9 mouse cellular contexts compared by ENCODE assay signal in the genomic region with DNA sequence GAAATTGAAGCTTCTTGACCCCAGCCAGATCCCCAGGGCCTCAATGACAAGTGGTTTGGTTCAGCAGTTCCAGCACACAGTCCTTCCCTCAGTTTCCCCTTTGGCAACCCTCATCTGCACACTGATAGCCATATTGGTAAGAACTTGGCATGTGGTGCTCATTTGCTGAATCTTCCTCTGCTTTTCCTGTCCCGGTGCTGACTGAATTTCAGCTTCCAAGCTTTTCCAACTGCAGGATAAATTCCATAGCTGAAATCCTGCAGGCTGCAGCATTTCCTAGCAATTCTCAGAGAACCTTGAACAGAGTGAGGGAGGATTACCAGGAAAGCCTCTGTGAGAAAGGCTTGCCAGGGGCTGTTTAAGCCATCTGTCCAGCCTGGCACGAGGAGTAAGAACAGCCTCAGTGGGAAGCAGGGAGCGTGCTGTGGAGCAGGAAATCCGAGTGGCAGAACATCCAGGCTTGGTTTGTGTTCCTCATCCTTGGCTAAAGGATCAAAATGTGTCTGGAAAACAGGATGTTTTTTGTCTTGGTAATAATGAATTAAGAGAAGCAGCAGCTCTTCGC. TPM values are rescaled to one million over a fixed set of nuclear protein-coding genes. Genes with fewer than 3 reads are reported as not detected.
DNase-seq lines count a peak whose midpoint lies in the region; ATAC-seq lines count a peak whose summit lies in the region.
"Had no signal": no experiment of that assay in that cellular context is flagged by ENCODE, and none has a peak within 500 bp of the region (broad histone marks: within the 10 kb centered on the region; RNA-seq: fewer than 3 reads in every experiment).

No protein-coding gene starts in this region.

- H3K9me3 ChIP-seq in hindbrain, embryonic 13.5 days = no peaks in the 10 kb centered on the region
- H3K9me3 ChIP-seq in hindbrain, embryonic 11.5 days (ENCODE audit: control insufficient read depth, low read length) = no peaks in the 10 kb centered on the region

- H3K4me3 ChIP-seq in hindbrain, embryonic 13.5 days = no peak overlapping the region
- H3K4me3 ChIP-seq in hindbrain, embryonic 11.5 days (ENCODE audit: low read depth, low read length) = no peak overlapping the region

- H3K4me2 ChIP-seq in hindbrain, embryonic 13.5 days = no peak overlapping the region
- no peak overlapping the region for H3K4me2 ChIP-seq in hindbrain, embryonic 11.5 days (replicated peaks; ENCODE audit: low read depth, low read length)

- no peaks in the 10 kb centered on the region for H3K27me3 ChIP-seq in hindbrain, embryonic 13.5 days
- H3K27me3 ChIP-seq in hindbrain, embryonic 11.5 days (ENCODE audit: control insufficient read depth, insufficient read depth, low read length) = no peaks in the 10 kb centered on the region

- no peak overlapping the region for H3K9ac ChIP-seq in hindbrain, embryonic 13.5 days
- no peak overlapping the region for H3K9ac ChIP-seq in hindbrain, embryonic 11.5 days (ENCODE audit: low read depth, low read length)

- ATAC-seq in hindbrain, embryonic 13.5 days (ENCODE audit: low FRiP score) = no peak
- no peak for ATAC-seq in hindbrain, embryonic 11.5 days (ENCODE audit: low FRiP score)

- 83% methylated on average over 5 of the region's 5 CpGs for WGBS in hindbrain, embryonic 13.5 days
- 96% methylated on average over 5 of the region's 5 CpGs for WGBS in hindbrain, embryonic 11.5 days

- DNase-seq in hindbrain, embryonic 11.5 days (ENCODE audit: low spot score) = no peak
- DNase-seq in cerebellum, postnatal 14 days = peak; percentile 94 to 97
- peak; percentile 44 to 49 for DNase-seq in heart, postnatal 14 days
- DNase-seq in left cerebral cortex, adult 9 months (ENCODE audit: low spot score in 2 of 2) = peak; percentile 58 to 88
- no peak for DNase-seq in spleen, postnatal 4 days (ENCODE audit: low spot score in 2 of 2)
- no peak for DNase-seq in adrenal gland, postnatal 36 days
- no peak for DNase-seq in kidney, adult 11 months

- H3K27ac ChIP-seq in hindbrain, embryonic 13.5 days = peak overlapping the region; percentile 23; the same call in 1 of the 2 replicates
- no peak overlapping the region for H3K27ac ChIP-seq in hindbrain, embryonic 11.5 days (ENCODE audit: low read depth, low read length)
- H3K27ac ChIP-seq: kidney, postnatal 0 days had no signal

- intact Hi-C loops in heart, postnatal 14 days (cut with DNase I) = no loop called here

- peaks cover 74% of the 10 kb centered on the region for H3K36me3 ChIP-seq in hindbrain, embryonic 13.5 days
- H3K36me3 ChIP-seq in hindbrain, embryonic 11.5 days (ENCODE audit: control insufficient read depth, insufficient read depth, low read length) = peaks cover 7% of the 10 kb centered on the region

- 0 out of 2 replicates have a peak, but pooled peaks cover 5% of the 10 kb centered on the region for H3K4me1 ChIP-seq in hindbrain, embryonic 13.5 days (replicated peaks)
- no peaks in the 10 kb centered on the region for H3K4me1 ChIP-seq in hindbrain, embryonic 11.5 days (replicated peaks; ENCODE audit: control insufficient read depth, insufficient read depth, low read length)

RNA-seq across cellular contexts. Expression of a gene that starts 12.9 kb away (rescaled TPM):
- 445 and 471 TPM in 2 replicates for polyA plus RNA-seq in hindbrain, embryonic 13.5 days (2015; fragmentation: Nextera tagmentation; extraction: Ambion mirVana)
- 344 and 352 TPM in 2 replicates for polyA plus RNA-seq in hindbrain, embryonic 11.5 days (2014; fragmentation: Nextera tagmentation; extraction: Ambion mirVana)
- 100 to 1,000 TPM; 516 to 524 TPM for total RNA-seq in heart, postnatal 14 days (2021)
- total RNA-seq in adrenal gland, postnatal 36 days (2021) = 100 to 1,000 TPM; 306 to 313 TPM

RNA-seq across cellular contexts. Expression of a gene that starts 15.5 kb away (rescaled TPM):
- polyA plus RNA-seq in hindbrain, embryonic 13.5 days (2015; fragmentation: Nextera tagmentation; extraction: Ambion mirVana) = 16.5 and 17.4 TPM in 2 replicates
- polyA plus RNA-seq in hindbrain, embryonic 11.5 days (2014; fragmentation: Nextera tagmentation; extraction: Ambion mirVana) = 31.9 and 33.3 TPM in 2 replicates
- 1 to 10 TPM; 5.1 to 5.5 TPM for total RNA-seq in heart, postnatal 14 days (2021)
- 10 to 100 TPM; 14.0 to 21.1 TPM for total RNA-seq in adrenal gland, postnatal 36 days (2021)

RNA-seq across cellular contexts. Expression of a gene that starts 30.6 kb away (rescaled TPM):
- 1.8 and 2.6 TPM in 2 replicates for polyA plus RNA-seq in hindbrain, embryonic 13.5 days (2015; fragmentation: Nextera tagmentation; extraction: Ambion mirVana)
- polyA plus RNA-seq in hindbrain, embryonic 11.5 days (2014; fragmentation: Nextera tagmentation; extraction: Ambion mirVana) = 0.17 and 0.35 TPM in 2 replicates
- total RNA-seq in heart, postnatal 14 days (2021) = 10 to 100 TPM; 27.7 to 34.9 TPM
- 1,000 to 10,000 TPM in 1 of 2 experiments, 100 to 1,000 TPM in 1; 749 to 1,266 TPM for total RNA-seq in adrenal gland, postnatal 36 days (2021)

RNA-seq across cellular contexts. Expression of a gene that starts 54.8 kb away (rescaled TPM):
- 7.6 and 7.9 TPM in 2 replicates for polyA plus RNA-seq in hindbrain, embryonic 13.5 days (2015; fragmentation: Nextera tagmentation; extraction: Ambion mirVana)
- 6.1 and 6.8 TPM in 2 replicates for polyA plus RNA-seq in hindbrain, embryonic 11.5 days (2014; fragmentation: Nextera tagmentation; extraction: Ambion mirVana)
- total RNA-seq in heart, postnatal 14 days (2021) = 1 to 10 TPM; 3.0 to 3.3 TPM
- 10 to 100 TPM in 1 of 2 experiments, 1 to 10 TPM in 1; 7.8 to 11.3 TPM for total RNA-seq in adrenal gland, postnatal 36 days (2021)

RNA-seq across cellular contexts. Expression of a gene that starts 55.1 kb away (rescaled TPM):
- polyA plus RNA-seq in hindbrain, embryonic 13.5 days (2015; fragmentation: Nextera tagmentation; extraction: Ambion mirVana) = 3.2 and 3.6 TPM in 2 replicates
- polyA plus RNA-seq in hindbrain, embryonic 11.5 days (2014; fragmentation: Nextera tagmentation; extraction: Ambion mirVana) = 2.7 and 2.9 TPM in 2 replicates
- 1 to 10 TPM; 1.2 to 1.9 TPM for total RNA-seq in heart, postnatal 14 days (2021)
- total RNA-seq in adrenal gland, postnatal 36 days (2021) = 1 to 10 TPM; 4.9 to 8.7 TPM

Comparison
In these comparisons a context has a peak if more than half of its experiments do, and no peak if none do; other contexts are left out.
1. DNase-seq: peak in cerebellum, postnatal 14 days (2 of 2), heart, postnatal 14 days (2 of 2) and left cerebral cortex, adult 9 months (2 of 2); none in hindbrain, embryonic 11.5 days (single experiment), spleen, postnatal 4 days (0 of 2), adrenal gland, postnatal 36 days (0 of 2) and kidney, adult 11 months (single experiment).
2. RNA of a gene that starts 30.6 kb away (total RNA-seq): 749 to 1,266 TPM in adrenal gland, postnatal 36 days; 27.7 to 34.9 TPM in heart, postnatal 14 days; every median in the first group is over 10 times any median in the second.